Mouse (Mus musculus): ENCODE measurements around the gene Pnpla1.

Pnpla1 gene

GRCm38 (mm10) chr17:28913200-28913599 is 55.0 kb downstream of the Pnpla1 start:
- H3K27me3 ChIP-seq (ENCODE audit: insufficient read depth, low read length), result peaks cover 16% of the 10 kb centered on the region
- peaks cover 31% of the 10 kb centered on the region for H3K4me1 ChIP-seq (replicated peaks; ENCODE audit: low read depth, low read length)
- no peak for TF ChIP-seq POU5F1 (IDR thresholded peaks at IDR 0.05; ENCODE audit: borderline replicate concordance, low read length)
- TF ChIP-seq NANOG (IDR thresholded peaks at IDR 0.05; ENCODE audit: borderline replicate concordance, low read length), result no peak
- no peak for TF ChIP-seq CTCF (conservative IDR thresholded peaks at IDR 0.05; ENCODE audit: low read length)
- H3K36me3 ChIP-seq (ENCODE audit: insufficient read depth, low read length), result no peaks in the 10 kb centered on the region
- no peaks in the 10 kb centered on the region for H3K9me3 ChIP-seq (ENCODE audit: low read length)
- no peak overlapping the region for H3K4me3 ChIP-seq (replicated peaks; ENCODE audit: low read length)

GRCm38 (mm10) chr17:28913940-28914339 is 55.7 kb downstream of the Pnpla1 start:
- no peak overlapping the region for H3K4me3 ChIP-seq (replicated peaks; ENCODE audit: low read length)
- TF ChIP-seq POU5F1 (IDR thresholded peaks at IDR 0.05; ENCODE audit: borderline replicate concordance, low read length) (no peak), NANOG (IDR thresholded peaks at IDR 0.05; ENCODE audit: borderline replicate concordance, low read length) (no peak), CTCF (conservative IDR thresholded peaks at IDR 0.05; ENCODE audit: low read length) (no peak)
- peaks cover 24% of the 10 kb centered on the region for H3K4me1 ChIP-seq (replicated peaks; ENCODE audit: low read depth, low read length)
- H3K9me3 ChIP-seq (ENCODE audit: low read length), result no peaks in the 10 kb centered on the region
- H3K36me3 ChIP-seq (ENCODE audit: insufficient read depth, low read length), result no peaks in the 10 kb centered on the region
- H3K27me3 ChIP-seq (ENCODE audit: insufficient read depth, low read length), result peaks cover 10% of the 10 kb centered on the region; the same call in 1 of the 2 replicates

- Histone ChIP-seq H3K9me3 (ENCODE audit: low read length) (no peaks in the 10 kb centered on the region), H3K36me3 (ENCODE audit: insufficient read depth, low read length) (no peaks in the 10 kb centered on the region), H3K4me1 (replicated peaks; ENCODE audit: low read depth, low read length) (peaks cover 12% of the 10 kb centered on the region), H3K4me3 (replicated peaks; ENCODE audit: low read length) (no peak within 1 kb of the TSS), H3K27me3 (ENCODE audit: insufficient read depth, low read length) (0 out of 2 replicates have a peak, but pooled peaks cover 4% of the 10 kb centered on the region)
- TF ChIP-seq CTCF (conservative IDR thresholded peaks at IDR 0.05; ENCODE audit: low read length) (no peak), POU5F1 (IDR thresholded peaks at IDR 0.05; ENCODE audit: borderline replicate concordance, low read length) (no peak), NANOG (IDR thresholded peaks at IDR 0.05; ENCODE audit: borderline replicate concordance, low read length) (no peak)
Observed at GRCm38 (mm10) chr17:28915060-28915628, 56.9 kb downstream of the Pnpla1 start, which contains the start of gene 4930539E08Rik. Gene 4930539E08Rik (minus strand): TSS chr17:28915324.

- Histone ChIP-seq H3K27me3 (ENCODE audit: insufficient read depth, low read length) (0 out of 2 replicates have a peak, but pooled peaks cover 4% of the 10 kb centered on the region), H3K4me3 (replicated peaks; ENCODE audit: low read length) (no peak overlapping the region), H3K9me3 (ENCODE audit: low read length) (no peaks in the 10 kb centered on the region), H3K4me1 (replicated peaks; ENCODE audit: low read depth, low read length) (peaks cover 16% of the 10 kb centered on the region), H3K36me3 (ENCODE audit: insufficient read depth, low read length) (no peaks in the 10 kb centered on the region)
- TF ChIP-seq POU5F1 (IDR thresholded peaks at IDR 0.05; ENCODE audit: borderline replicate concordance, low read length) (no peak), NANOG (IDR thresholded peaks at IDR 0.05; ENCODE audit: borderline replicate concordance, low read length) (no peak), CTCF (conservative IDR thresholded peaks at IDR 0.05; ENCODE audit: low read length) (no peak)
Observed at GRCm38 (mm10) chr17:28916520-28916919, 58.3 kb downstream of the Pnpla1 start.

- no peak overlapping the region for H3K4me3 ChIP-seq (replicated peaks; ENCODE audit: low read length)
- TF ChIP-seq POU5F1 (IDR thresholded peaks at IDR 0.05; ENCODE audit: borderline replicate concordance, low read length) (no peak), CTCF (conservative IDR thresholded peaks at IDR 0.05; ENCODE audit: low read length) (no peak), NANOG (IDR thresholded peaks at IDR 0.05; ENCODE audit: borderline replicate concordance, low read length) (no peak)
- H3K36me3 ChIP-seq (ENCODE audit: insufficient read depth, low read length), result no peaks in the 10 kb centered on the region
- no peaks in the 10 kb centered on the region for H3K9me3 ChIP-seq (ENCODE audit: low read length)
- peaks cover 44% of the 10 kb centered on the region for H3K4me1 ChIP-seq (replicated peaks; ENCODE audit: low read depth, low read length)
- no peaks in the 10 kb centered on the region for H3K27me3 ChIP-seq (ENCODE audit: insufficient read depth, low read length)
Observed at GRCm38 (mm10) chr17:28921086-28921485, 62.9 kb downstream of the Pnpla1 start.

GRCm38 (mm10) chr17:28922096-28922495 is 63.9 kb downstream of the Pnpla1 start:
- TF ChIP-seq CTCF (conservative IDR thresholded peaks at IDR 0.05; ENCODE audit: low read length) (no peak), POU5F1 (IDR thresholded peaks at IDR 0.05; ENCODE audit: borderline replicate concordance, low read length) (no peak), NANOG (IDR thresholded peaks at IDR 0.05; ENCODE audit: borderline replicate concordance, low read length) (no peak)
- no peaks in the 10 kb centered on the region for H3K36me3 ChIP-seq (ENCODE audit: insufficient read depth, low read length)

GRCm38 (mm10) chr17:28924957-28925595 is 66.9 kb downstream of the Pnpla1 start:
- Histone ChIP-seq H3K9me3 (ENCODE audit: low read length) (no peaks in the 10 kb centered on the region), H3K27me3 (ENCODE audit: insufficient read depth, low read length) (no peaks in the 10 kb centered on the region), H3K4me1 (replicated peaks; ENCODE audit: low read depth, low read length) (peaks cover 77% of the 10 kb centered on the region), H3K36me3 (ENCODE audit: insufficient read depth, low read length) (no peaks in the 10 kb centered on the region), H3K4me3 (replicated peaks; ENCODE audit: low read length) (no peak overlapping the region)
- no peak for TF ChIP-seq CTCF (conservative IDR thresholded peaks at IDR 0.05; ENCODE audit: low read length)
- TF ChIP-seq POU5F1 (IDR thresholded peaks at IDR 0.05; ENCODE audit: borderline replicate concordance, low read length), result no peak
- TF ChIP-seq NANOG (IDR thresholded peaks at IDR 0.05; ENCODE audit: borderline replicate concordance, low read length), result no peak

More at GRCm38 (mm10) chr17:28922096-28922495, 63.9 kb downstream of the Pnpla1 start:
- H3K4me1 ChIP-seq (replicated peaks; ENCODE audit: low read depth, low read length), result peaks cover 52% of the 10 kb centered on the region
- no peaks in the 10 kb centered on the region for H3K27me3 ChIP-seq (ENCODE audit: insufficient read depth, low read length)
- no peak overlapping the region for H3K4me3 ChIP-seq (replicated peaks; ENCODE audit: low read length)
- no peaks in the 10 kb centered on the region for H3K9me3 ChIP-seq (ENCODE audit: low read length)

- Histone ChIP-seq H3K4me1 (replicated peaks; ENCODE audit: low read depth, low read length) (peaks cover 82% of the 10 kb centered on the region), H3K4me3 (replicated peaks; ENCODE audit: low read length) (peak overlapping the region; percentile 33; the same call in 1 of the 2 replicates), H3K36me3 (ENCODE audit: insufficient read depth, low read length) (no peaks in the 10 kb centered on the region), H3K9me3 (ENCODE audit: low read length) (no peaks in the 10 kb centered on the region), H3K27me3 (ENCODE audit: insufficient read depth, low read length) (no peaks in the 10 kb centered on the region)
- TF ChIP-seq CTCF (conservative IDR thresholded peaks at IDR 0.05; ENCODE audit: low read length) (peak; percentile 80), POU5F1 (IDR thresholded peaks at IDR 0.05; ENCODE audit: borderline replicate concordance, low read length) (no peak)
Observed at GRCm38 (mm10) chr17:28926380-28926779, 68.2 kb downstream of the Pnpla1 start.

Data from E14TG2a.4 (cell line).